Mouse (Mus musculus): ENCODE data around the gene Tyw3.

DNA sequence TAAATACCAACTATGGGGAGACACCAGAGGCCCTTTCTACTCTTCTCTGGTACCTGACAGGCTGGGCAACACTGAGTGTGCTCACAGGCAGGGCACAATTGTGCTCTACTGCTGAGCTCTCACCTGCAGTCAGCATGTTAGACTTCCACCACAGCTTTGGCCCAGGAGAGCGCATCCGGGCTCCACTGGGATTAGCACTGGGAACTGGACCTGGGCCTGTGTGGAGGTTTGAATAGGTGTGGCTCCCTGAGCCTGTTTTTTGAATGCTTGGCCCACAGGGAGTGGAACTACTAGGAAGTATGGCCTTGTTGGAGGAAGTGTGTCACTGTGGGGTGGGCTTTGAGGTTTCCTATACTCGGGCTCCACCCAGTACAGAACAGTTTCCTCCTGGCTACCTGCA is 5.3 kb downstream of the Tyw3 start:
- TF ChIP-seq HCFC1 (IDR thresholded peaks at IDR 0.05; ENCODE audit: borderline replicate concordance, insufficient read depth, low read length) (no peak), ZC3H11A (IDR thresholded peaks at IDR 0.05; ENCODE audit: borderline replicate concordance, low read depth, low read length) (no peak), CHD2 (IDR thresholded peaks at IDR 0.05; ENCODE audit: low read depth, low read length) (no peak), MAFK (IDR thresholded peaks at IDR 0.05; ENCODE audit: insufficient read depth, low read depth, low read length) (no peak), ZNF384 (IDR thresholded peaks at IDR 0.05; ENCODE audit: low read depth, low read length) (no peak)

Measured in ES-E14 (cell line).